Mouse (Mus musculus) embryo, embryonic 10 days (tissue): Measurements from ENCODE around the gene Cpa4.

Experiments used
- DNase-seq: peaks from one replicate; pipeline ENCODE4 v3.0.0-alpha.2; 2015; ENCODE audit warnings: low spot score

Cpa4 gene

DNA sequence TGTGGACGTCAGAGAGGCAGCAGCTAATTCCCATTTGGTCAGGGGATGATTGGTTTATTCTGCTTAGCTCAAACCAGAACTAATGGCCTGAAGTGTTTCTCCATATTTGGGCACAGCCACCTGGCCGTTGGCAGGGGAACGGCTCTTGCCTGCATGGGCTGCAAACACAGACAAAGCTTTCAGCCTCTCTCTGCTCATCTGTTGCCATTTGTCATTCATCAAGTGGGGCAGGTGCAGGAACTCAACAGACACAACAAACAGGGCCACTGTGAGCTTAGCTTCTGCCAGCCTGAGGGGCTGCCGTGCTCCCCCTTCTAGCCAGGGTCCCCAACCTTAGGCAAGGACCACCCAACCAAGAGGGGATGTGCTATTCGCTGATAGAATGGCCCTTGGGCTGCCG is 60.0 kb downstream of the Cpa4 start:
- DNase-seq, result peak; percentile 76

DNA sequence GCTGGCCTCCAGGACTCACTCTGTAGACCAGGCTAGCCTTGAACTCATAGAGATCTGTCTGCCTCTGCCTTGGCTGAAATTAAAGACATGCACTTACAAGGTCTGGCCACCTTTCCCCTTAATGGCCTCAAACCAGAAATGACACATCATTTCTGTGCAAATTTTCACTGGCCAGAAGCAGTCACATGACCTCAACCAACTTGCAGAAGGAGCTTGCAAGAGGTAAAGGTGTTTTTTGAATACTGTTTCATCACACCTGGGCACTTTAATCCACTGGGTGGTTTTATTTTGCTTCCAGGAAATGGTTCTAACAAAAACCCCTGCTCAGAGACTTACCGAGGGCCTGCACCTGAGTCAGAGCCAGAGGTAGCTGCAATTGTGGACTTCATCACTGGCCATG is 61.8 kb downstream of the Cpa4 start:
- no peak for DNase-seq

DNA sequence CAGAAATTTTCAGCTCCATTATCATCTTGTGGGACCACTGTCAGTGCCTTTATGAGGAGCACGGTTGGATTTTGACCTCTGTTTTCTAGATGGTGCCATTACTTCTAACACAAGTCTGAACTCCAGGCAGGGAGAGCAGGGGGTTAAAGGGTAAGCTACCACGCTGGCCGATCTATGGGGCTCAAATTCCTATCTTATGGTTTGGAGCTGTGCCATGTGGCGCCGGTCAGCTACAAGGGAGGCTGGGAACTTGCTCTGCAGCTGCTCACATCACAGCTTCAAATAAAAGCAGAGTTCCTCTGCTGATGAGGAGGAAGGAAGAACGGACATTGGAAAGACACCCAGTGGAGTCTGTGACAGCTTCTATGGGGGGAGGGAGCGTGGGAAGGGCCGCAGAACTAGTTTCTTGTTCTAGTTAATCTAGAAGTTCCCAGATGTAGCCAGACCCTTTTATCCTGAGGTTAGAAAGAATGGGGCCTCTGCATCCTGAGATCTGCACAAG is 67.2 kb downstream of the Cpa4 start:
- DNase-seq, result peak; percentile 76

- peak; percentile 87 for DNase-seq
Measured at GRCm38 (mm10) chr6:30636186-30636842, 68.1 kb downstream of the Cpa4 start.

GRCm38 (mm10) chr6:30638674-30639268 is 70.6 kb downstream of the Cpa4 start, which contains the start of gene Cpa1:
Cpa1 (plus strand) TSS chr6:30639218.
- DNase-seq, result no peak
